Mouse (Mus musculus): Measurements from ENCODE around the gene Thbs1. TPM values are rescaled to one million over a fixed set of nuclear protein-coding genes. Genes with fewer than 3 reads are reported as not detected.

The Thbs1 gene
- polyA plus RNA-seq, 1 experiment from 2014 or later = 5.8 TPM

GRCm38 (mm10) chr2:118125211-118125939 is 13.7 kb downstream of the Thbs1 start:
- 73% methylated on average over 11 of the region's 11 CpGs for WGBS
- H3K27ac ChIP-seq (ENCODE audit: low read depth, low read length) = no peak overlapping the region
- no peak overlapping the region for H3K9ac ChIP-seq (ENCODE audit: low read length)
- no peak overlapping the region for H3K4me2 ChIP-seq (ENCODE audit: low read length)
- no peak overlapping the region for H3K4me3 ChIP-seq (ENCODE audit: low read depth, low read length)
- ATAC-seq (no peak), DNase-seq (ENCODE audit: low spot score) (no peak)
- H3K36me3 ChIP-seq (ENCODE audit: control insufficient read depth, insufficient read depth, low read length) = 0 out of 2 replicates have a peak, but pooled peaks cover 10% of the 10 kb centered on the region
- no peaks in the 10 kb centered on the region for H3K4me1 ChIP-seq (ENCODE audit: control insufficient read depth, insufficient read depth, low read length)
- no peaks in the 10 kb centered on the region for H3K27me3 ChIP-seq (replicated peaks; ENCODE audit: control insufficient read depth, insufficient read depth, low read length)
- H3K9me3 ChIP-seq (replicated peaks; ENCODE audit: control insufficient read depth, low read length) = no peaks in the 10 kb centered on the region

GRCm38 (mm10) chr2:118125943-118126470 is 14.3 kb downstream of the Thbs1 start:
- 43% methylated on average over 7 of the region's 7 CpGs for WGBS
- no peak overlapping the region for H3K4me3 ChIP-seq (ENCODE audit: low read depth, low read length)
- DNase-seq (ENCODE audit: low spot score) (no peak), ATAC-seq (no peak)
- no peaks in the 10 kb centered on the region for H3K4me1 ChIP-seq (ENCODE audit: control insufficient read depth, insufficient read depth, low read length)
- H3K36me3 ChIP-seq (ENCODE audit: control insufficient read depth, insufficient read depth, low read length) = 0 out of 2 replicates have a peak, but pooled peaks cover 10% of the 10 kb centered on the region
- H3K27me3 ChIP-seq (replicated peaks; ENCODE audit: control insufficient read depth, insufficient read depth, low read length) = no peaks in the 10 kb centered on the region
- H3K9ac ChIP-seq (ENCODE audit: low read length) = no peak overlapping the region
- no peaks in the 10 kb centered on the region for H3K9me3 ChIP-seq (replicated peaks; ENCODE audit: control insufficient read depth, low read length)
- no peak overlapping the region for H3K4me2 ChIP-seq (ENCODE audit: low read length)
- no peak overlapping the region for H3K27ac ChIP-seq (ENCODE audit: low read depth, low read length)

GRCm38 (mm10) chr2:118127516-118128288 is 16.0 kb downstream of the Thbs1 start:
- no peaks in the 10 kb centered on the region for H3K4me1 ChIP-seq (ENCODE audit: control insufficient read depth, insufficient read depth, low read length)
- no peak overlapping the region for H3K27ac ChIP-seq (ENCODE audit: low read depth, low read length)

GRCm38 (mm10) chr2:118128313-118128712 is 16.6 kb downstream of the Thbs1 start:
- Histone ChIP-seq H3K4me3 (ENCODE audit: low read depth, low read length) (no peak overlapping the region), H3K9ac (ENCODE audit: low read length) (no peak overlapping the region), H3K27ac (ENCODE audit: low read depth, low read length) (no peak overlapping the region), H3K9me3 (replicated peaks; ENCODE audit: control insufficient read depth, low read length) (no peaks in the 10 kb centered on the region), H3K4me2 (ENCODE audit: low read length) (no peak overlapping the region), H3K27me3 (replicated peaks; ENCODE audit: control insufficient read depth, insufficient read depth, low read length) (no peaks in the 10 kb centered on the region), H3K36me3 (ENCODE audit: control insufficient read depth, insufficient read depth, low read length) (0 out of 2 replicates have a peak, but pooled peaks cover 2% of the 10 kb centered on the region), H3K4me1 (ENCODE audit: control insufficient read depth, insufficient read depth, low read length) (no peaks in the 10 kb centered on the region)
- WGBS = 71% methylated on average over 3 of the region's 3 CpGs
- DNase-seq (ENCODE audit: low spot score) (no peak), ATAC-seq (no peak)

More at GRCm38 (mm10) chr2:118127516-118128288, 16.0 kb downstream of the Thbs1 start:
- H3K4me3 ChIP-seq (ENCODE audit: low read depth, low read length) = no peak overlapping the region
- ATAC-seq (no peak), DNase-seq (ENCODE audit: low spot score) (no peak)
- WGBS = 82% methylated on average over 5 of the region's 5 CpGs
- H3K9me3 ChIP-seq (replicated peaks; ENCODE audit: control insufficient read depth, low read length) = no peaks in the 10 kb centered on the region
- H3K9ac ChIP-seq (ENCODE audit: low read length) = no peak overlapping the region
- no peaks in the 10 kb centered on the region for H3K27me3 ChIP-seq (replicated peaks; ENCODE audit: control insufficient read depth, insufficient read depth, low read length)
- H3K36me3 ChIP-seq (ENCODE audit: control insufficient read depth, insufficient read depth, low read length) = 0 out of 2 replicates have a peak, but pooled peaks cover 7% of the 10 kb centered on the region
- no peak overlapping the region for H3K4me2 ChIP-seq (ENCODE audit: low read length)

GRCm38 (mm10) chr2:118137071-118137470 is 25.4 kb downstream of the Thbs1 start:
- DNase-seq (ENCODE audit: low spot score) (no peak), ATAC-seq (no peak)
- Histone ChIP-seq H3K27ac (ENCODE audit: low read depth, low read length) (no peak overlapping the region), H3K9ac (ENCODE audit: low read length) (no peak overlapping the region), H3K9me3 (replicated peaks; ENCODE audit: control insufficient read depth, low read length) (no peaks in the 10 kb centered on the region), H3K4me3 (ENCODE audit: low read depth, low read length) (no peak overlapping the region), H3K27me3 (replicated peaks; ENCODE audit: control insufficient read depth, insufficient read depth, low read length) (no peaks in the 10 kb centered on the region), H3K4me1 (ENCODE audit: control insufficient read depth, insufficient read depth, low read length) (no peaks in the 10 kb centered on the region), H3K4me2 (ENCODE audit: low read length) (no peak overlapping the region), H3K36me3 (ENCODE audit: control insufficient read depth, insufficient read depth, low read length) (no peaks in the 10 kb centered on the region)
- 94% methylated on average over 9 of the region's 9 CpGs for WGBS

- Histone ChIP-seq H3K27me3 (replicated peaks; ENCODE audit: control insufficient read depth, insufficient read depth, low read length) (no peaks in the 10 kb centered on the region), H3K4me3 (ENCODE audit: low read depth, low read length) (no peak overlapping the region), H3K9me3 (replicated peaks; ENCODE audit: control insufficient read depth, low read length) (no peaks in the 10 kb centered on the region), H3K9ac (ENCODE audit: low read length) (no peak overlapping the region), H3K4me2 (ENCODE audit: low read length) (no peak overlapping the region), H3K36me3 (ENCODE audit: control insufficient read depth, insufficient read depth, low read length) (no peaks in the 10 kb centered on the region), H3K4me1 (ENCODE audit: control insufficient read depth, insufficient read depth, low read length) (no peaks in the 10 kb centered on the region), H3K27ac (ENCODE audit: low read depth, low read length) (no peak overlapping the region)
- 98% methylated on average over 2 of the region's 2 CpGs for WGBS
- DNase-seq (ENCODE audit: low spot score) = no peak
- no peak for ATAC-seq
These were observed 26.1 kb downstream of the Thbs1 start for GRCm38 (mm10) chr2:118137776-118138175.

- Histone ChIP-seq H3K4me1 (ENCODE audit: control insufficient read depth, insufficient read depth, low read length) (no peaks in the 10 kb centered on the region), H3K9me3 (replicated peaks; ENCODE audit: control insufficient read depth, low read length) (no peaks in the 10 kb centered on the region), H3K4me3 (ENCODE audit: low read depth, low read length) (no peak overlapping the region), H3K27ac (ENCODE audit: low read depth, low read length) (no peak overlapping the region), H3K27me3 (replicated peaks; ENCODE audit: control insufficient read depth, insufficient read depth, low read length) (no peaks in the 10 kb centered on the region), H3K36me3 (ENCODE audit: control insufficient read depth, insufficient read depth, low read length) (no peaks in the 10 kb centered on the region), H3K4me2 (ENCODE audit: low read length) (no peak overlapping the region), H3K9ac (ENCODE audit: low read length) (no peak overlapping the region)
- DNase-seq (ENCODE audit: low spot score) (no peak), ATAC-seq (no peak)
- 89% methylated on average over 6 of the region's 6 CpGs for WGBS
These were observed 27.6 kb downstream of the Thbs1 start for GRCm38 (mm10) chr2:118139261-118139660.

- Histone ChIP-seq H3K36me3 (ENCODE audit: control insufficient read depth, insufficient read depth, low read length) (no peaks in the 10 kb centered on the region), H3K27me3 (replicated peaks; ENCODE audit: control insufficient read depth, insufficient read depth, low read length) (no peaks in the 10 kb centered on the region)
- 89% methylated on average over 10 of the region's 10 CpGs for WGBS
These were observed 30.0 kb downstream of the Thbs1 start for GRCm38 (mm10) chr2:118141651-118142050.

More at GRCm38 (mm10) chr2:118141651-118142050, 30.0 kb downstream of the Thbs1 start:
- H3K4me2 ChIP-seq (ENCODE audit: low read length) = no peak overlapping the region
- H3K9ac ChIP-seq (ENCODE audit: low read length) = no peak overlapping the region
- H3K27ac ChIP-seq (ENCODE audit: low read depth, low read length) = no peak overlapping the region
- DNase-seq (ENCODE audit: low spot score) (no peak), ATAC-seq (no peak)
- H3K4me1 ChIP-seq (ENCODE audit: control insufficient read depth, insufficient read depth, low read length) = no peaks in the 10 kb centered on the region
- H3K4me3 ChIP-seq (ENCODE audit: low read depth, low read length) = no peak overlapping the region
- no peaks in the 10 kb centered on the region for H3K9me3 ChIP-seq (replicated peaks; ENCODE audit: control insufficient read depth, low read length)
